9 mouse cellular contexts compared by ENCODE assay signal in genomic region chrX:75143124-75143555, GRCm38 (mm10). TPM values are rescaled to one million over a fixed set of nuclear protein-coding genes. Genes with fewer than 3 reads are reported as not detected.
A peak's percentile ranks its signal among the peaks of the same experiment; 100 is the strongest.
DNase-seq lines count a peak whose midpoint lies in the region; ATAC-seq and TF ChIP-seq lines count a peak whose summit lies in the region.
"Not testable (repeated sequence)": the region's sequence is repeated elsewhere in the genome, so short reads cannot be mapped to it uniquely, and the experiment has no call there.
"Had no signal": no experiment of that assay in that cellular context is flagged by ENCODE, and none has a peak within 500 bp of the region (broad histone marks: within the 10 kb centered on the region; RNA-seq: fewer than 3 reads in every experiment).

No protein-coding gene starts in this region.

- not testable (repeated sequence) for TF ChIP-seq CTCF in lung, embryonic 14.5 days (IDR thresholded peaks at IDR 0.05; ENCODE audit: low read depth)

- H3K36me3 ChIP-seq in forebrain, embryonic 15.5 days; hindbrain, embryonic 11.5 days (ENCODE audit: control insufficient read depth, insufficient read depth, low read length); lung, embryonic 14.5 days (ENCODE audit: insufficient read depth); stomach, embryonic 14.5 days (ENCODE audit: control insufficient read depth, insufficient read depth, low read length): not testable (repeated sequence)

- ATAC-seq in forebrain, embryonic 15.5 days (replicated peaks): peak; percentile 68
- ATAC-seq in hindbrain, embryonic 11.5 days (ENCODE audit: low FRiP score): peak; percentile 49
- ATAC-seq in lung, embryonic 14.5 days (ENCODE audit: insufficient read depth): peak; percentile 62; the same call in 1 of the 2 replicates
- ATAC-seq in stomach, embryonic 14.5 days (ENCODE audit: insufficient number of reproducible peaks, insufficient read depth, low FRiP score, low read depth): not testable (repeated sequence)

- not testable (repeated sequence) for H3K4me1 ChIP-seq in forebrain, embryonic 15.5 days; hindbrain, embryonic 11.5 days (replicated peaks; ENCODE audit: control insufficient read depth, insufficient read depth, low read length); lung, embryonic 14.5 days (ENCODE audit: insufficient read depth); stomach, embryonic 14.5 days (ENCODE audit: control insufficient read depth, insufficient read depth, low read length)

- H3K4me3 ChIP-seq in forebrain, embryonic 15.5 days: peak overlapping the region; percentile 37
- peak overlapping the region; percentile 28 for H3K4me3 ChIP-seq in hindbrain, embryonic 11.5 days (ENCODE audit: low read depth, low read length)
- peak overlapping the region; percentile 21 for H3K4me3 ChIP-seq in lung, embryonic 14.5 days (ENCODE audit: low read depth, low read length)
- H3K4me3 ChIP-seq in stomach, embryonic 14.5 days (ENCODE audit: low read depth, low read length): peak overlapping the region; percentile 23

- H3K27ac ChIP-seq in forebrain, embryonic 15.5 days (replicated peaks); hindbrain, embryonic 11.5 days (ENCODE audit: low read depth, low read length); lung, embryonic 14.5 days (ENCODE audit: low read depth); stomach, embryonic 14.5 days (ENCODE audit: low read length): not testable (repeated sequence)

- not testable (repeated sequence) for H3K27me3 ChIP-seq in forebrain, embryonic 15.5 days; hindbrain, embryonic 11.5 days (ENCODE audit: control insufficient read depth, insufficient read depth, low read length); lung, embryonic 14.5 days (ENCODE audit: insufficient read depth, low read length); stomach, embryonic 14.5 days (ENCODE audit: control insufficient read depth, insufficient read depth, low read length)

- H3K9ac ChIP-seq in forebrain, embryonic 15.5 days (replicated peaks): 0 out of 2 replicates have a peak overlapping the region, but pooled peaks have one; percentile 33
- not testable (repeated sequence) for H3K9ac ChIP-seq in hindbrain, embryonic 11.5 days (ENCODE audit: low read depth, low read length); lung, embryonic 14.5 days; stomach, embryonic 14.5 days (replicated peaks; ENCODE audit: low read depth, low read length)

- DNase-seq in Muller cell, postnatal 12 days (ENCODE audit: inconsistent ontology term): peak; percentile 10
- peak; percentile 3 to 8 for DNase-seq in cerebellum, postnatal 36 days
- peak; percentile 25 for DNase-seq in hindbrain, embryonic 11.5 days (ENCODE audit: low spot score)
- DNase-seq in kidney, postnatal 25 days: peak; percentile 9 to 54
- peak; percentile 46 for DNase-seq in lung, embryonic 14.5 days
- DNase-seq in neural tube, embryonic 10.5 days (ENCODE audit: extremely low spot score, low spot score): peak; percentile 19

- not testable (repeated sequence) for H3K9me3 ChIP-seq in forebrain, embryonic 15.5 days; hindbrain, embryonic 11.5 days (ENCODE audit: control insufficient read depth, low read length); lung, embryonic 14.5 days (ENCODE audit: low read depth, low read length); stomach, embryonic 14.5 days (ENCODE audit: control insufficient read depth, low read depth, low read length)

- 41% methylated on average over 17 of the region's 42 CpGs for WGBS in forebrain, embryonic 15.5 days
- WGBS in hindbrain, embryonic 11.5 days: 26% methylated on average over 20 of the region's 42 CpGs
- WGBS in lung, embryonic 14.5 days: 19% methylated on average over 9 of the region's 42 CpGs
- WGBS in stomach, embryonic 14.5 days: 11% methylated on average over 19 of the region's 42 CpGs

- peak overlapping the region; percentile 47 for H3K4me2 ChIP-seq in forebrain, embryonic 15.5 days (replicated peaks)
- peak overlapping the region; percentile 40 for H3K4me2 ChIP-seq in hindbrain, embryonic 11.5 days (replicated peaks; ENCODE audit: low read depth, low read length)
- peak overlapping the region; percentile 57 for H3K4me2 ChIP-seq in lung, embryonic 14.5 days
- peak overlapping the region; percentile 36 for H3K4me2 ChIP-seq in stomach, embryonic 14.5 days (replicated peaks; ENCODE audit: low read depth, low read length)

RNA-seq across cellular contexts. Expression of gene Mpp1, which starts 12.3 kb away (rescaled TPM):
- polyA plus RNA-seq in forebrain, embryonic 15.5 days (2015; fragmentation: Nextera tagmentation; extraction: Ambion mirVana): 17.2 and 19.6 TPM in 2 replicates
- 25.0 and 28.0 TPM in 2 replicates for polyA plus RNA-seq in hindbrain, embryonic 11.5 days (2014; fragmentation: Nextera tagmentation; extraction: Ambion mirVana)
- polyA plus RNA-seq in lung, embryonic 14.5 days (2014; fragmentation: Nextera tagmentation; extraction: Ambion mirVana): 65.9 and 69.6 TPM in 2 replicates
- polyA plus RNA-seq in stomach, embryonic 14.5 days (2014; fragmentation: Nextera tagmentation; extraction: Ambion mirVana): 61.1 and 69.8 TPM in 2 replicates

RNA-seq across cellular contexts. Expression of gene Smim9, which starts 20.4 kb away (rescaled TPM):
- polyA plus RNA-seq in forebrain, embryonic 15.5 days (2015; fragmentation: Nextera tagmentation; extraction: Ambion mirVana): not detected in 2 replicates
- polyA plus RNA-seq in hindbrain, embryonic 11.5 days (2014; fragmentation: Nextera tagmentation; extraction: Ambion mirVana): not detected in 2 replicates
- polyA plus RNA-seq in lung, embryonic 14.5 days (2014; fragmentation: Nextera tagmentation; extraction: Ambion mirVana): not detected in 2 replicates
- polyA plus RNA-seq in stomach, embryonic 14.5 days (2014; fragmentation: Nextera tagmentation; extraction: Ambion mirVana): not detected in 2 replicates
- polyA plus RNA-seq: heart, adult 2 months had no signal

RNA-seq across cellular contexts. Expression of gene Dkc1, which starts 47.5 kb away (rescaled TPM):
- polyA plus RNA-seq in forebrain, embryonic 15.5 days (2015; fragmentation: Nextera tagmentation; extraction: Ambion mirVana): 71.7 and 72.7 TPM in 2 replicates
- 117 and 123 TPM in 2 replicates for polyA plus RNA-seq in hindbrain, embryonic 11.5 days (2014; fragmentation: Nextera tagmentation; extraction: Ambion mirVana)
- 175 and 184 TPM in 2 replicates for polyA plus RNA-seq in lung, embryonic 14.5 days (2014; fragmentation: Nextera tagmentation; extraction: Ambion mirVana)
- polyA plus RNA-seq in stomach, embryonic 14.5 days (2014; fragmentation: Nextera tagmentation; extraction: Ambion mirVana): 132 and 146 TPM in 2 replicates

RNA-seq across cellular contexts. Expression of gene Gab3, which starts 57.9 kb away (rescaled TPM):
- polyA plus RNA-seq in forebrain, embryonic 15.5 days (2015; fragmentation: Nextera tagmentation; extraction: Ambion mirVana): 0.96 and 1.0 TPM in 2 replicates
- 0.81 and 1.5 TPM in 2 replicates for polyA plus RNA-seq in hindbrain, embryonic 11.5 days (2014; fragmentation: Nextera tagmentation; extraction: Ambion mirVana)
- 5.9 and 7.1 TPM in 2 replicates for polyA plus RNA-seq in lung, embryonic 14.5 days (2014; fragmentation: Nextera tagmentation; extraction: Ambion mirVana)
- 2.7 and 3.8 TPM in 2 replicates for polyA plus RNA-seq in stomach, embryonic 14.5 days (2014; fragmentation: Nextera tagmentation; extraction: Ambion mirVana)
